Comparison of ENCODE assay signal across 18 mouse cellular contexts in genomic region chr10:126904221-126904620, GRCm38 (mm10). TPM values are rescaled to one million over a fixed set of nuclear protein-coding genes. Genes with fewer than 3 reads are reported as not detected.
A peak's percentile ranks its signal among the peaks of the same experiment; 100 is the strongest.
DNase-seq lines count a peak whose midpoint lies in the region; ATAC-seq and TF ChIP-seq lines count a peak whose summit lies in the region.
"Had no signal": no experiment of that assay in that cellular context is flagged by ENCODE, and none has a peak within 500 bp of the region (broad histone marks: within the 10 kb centered on the region; RNA-seq: fewer than 3 reads in every experiment).

No protein-coding gene starts in this region.

- H3K36me3 ChIP-seq in thymus, adult 2 months (ENCODE audit: control insufficient read depth, insufficient read depth, low read length): no peaks in the 10 kb centered on the region
- H3K36me3 ChIP-seq: embryonic facial prominence, embryonic 12.5 days; limb, embryonic 12.5 days; neural tube, embryonic 12.5 days had no signal

- no peak for ATAC-seq in megakaryocyte-erythroid progenitor cell, adult 5-6 weeks (replicated peaks; ENCODE audit: low FRiP score, low TSS enrichment, poor library complexity, severe bottlenecking)
- ATAC-seq: forebrain, postnatal 0 days; hindbrain, embryonic 16.5 days had no signal

- H3K4me1 ChIP-seq in thymus, adult 2 months (replicated peaks; ENCODE audit: control insufficient read depth, insufficient read depth, low read length): peaks cover 9% of the 10 kb centered on the region

- no peaks in the 10 kb centered on the region for H3K27me3 ChIP-seq in thymus, adult 2 months (ENCODE audit: control insufficient read depth, insufficient read depth, low read length)
- H3K27me3 ChIP-seq: embryonic facial prominence, embryonic 12.5 days; limb, embryonic 12.5 days; neural tube, embryonic 12.5 days had no signal

- peak; percentile 36 to 53 for DNase-seq in kidney, postnatal 4 days
- DNase-seq in kidney, postnatal 14 days: no peak
- DNase-seq in thymus, adult 2 months: peak; percentile 23
- no peak for DNase-seq in thymus, postnatal 25 days
- DNase-seq in R1 (ENCODE audit: low read depth, low spot score): peak; percentile 86
- no peak for DNase-seq in gastrocnemius, postnatal 4 days (ENCODE audit: low spot score in 2 of 2)
- DNase-seq: adrenal gland, postnatal 10 days; cerebellum, adult 8-10 months; forebrain, postnatal 0 days; gastrocnemius, postnatal 10 days; kidney, adult 18-20 months; layer of hippocampus, postnatal 36 days; lung, adult 18-20 months had no signal

- H3K4me3 ChIP-seq in thymus, adult 2 months (ENCODE audit: control insufficient read depth, insufficient read depth, low read length): no peak overlapping the region
- H3K4me3 ChIP-seq: embryonic facial prominence, embryonic 12.5 days; limb, embryonic 12.5 days; neural tube, embryonic 12.5 days had no signal

- no peak for TF ChIP-seq POLR2A in thymus, adult 2 months (IDR thresholded peaks at IDR 0.05; ENCODE audit: control insufficient read depth, extremely low read depth, insufficient read depth, low read length, poor library complexity)

- no peak overlapping the region for H3K27ac ChIP-seq in thymus, adult 2 months (ENCODE audit: control insufficient read depth, insufficient read depth, low read length)
- H3K27ac ChIP-seq: embryonic facial prominence, embryonic 12.5 days; limb, embryonic 12.5 days; neural tube, embryonic 12.5 days had no signal

- TF ChIP-seq CTCF in thymus, adult 2 months (IDR thresholded peaks at IDR 0.05; ENCODE audit: borderline replicate concordance, control insufficient read depth, extremely low read depth, insufficient read depth, low read length, poor library complexity): no peak

- WGBS in thymus, adult 2 months: 59% methylated on average over 5 of the region's 5 CpGs

RNA-seq across cellular contexts. Expression of gene Atp23, which starts 3.1 kb away (rescaled TPM):
- polyA plus RNA-seq in thymus, adult 2 months (2012; rRNA removed): 9.6 and 12.1 TPM in 2 replicates
- 1 to 10 TPM; 4.3 to 5.4 TPM for total RNA-seq in gastrocnemius, postnatal 4 days (2021)
- total RNA-seq in megakaryocyte-erythroid progenitor cell, adult 5-6 weeks (2014; fragmentation: Nextera tagmentation): 16.0 and 28.8 TPM in 2 replicates
- total RNA-seq in megakaryocyte-erythroid progenitor cell, adult 5-6 weeks (2017): 5.8 and 16.2 TPM in 2 replicates

Comparison
In these comparisons a context has a peak if more than half of its experiments do, and no peak if none do; other contexts are left out.
1. DNase-seq: peak in kidney, postnatal 4 days (2 of 2), thymus, adult 2 months (single experiment) and R1 (single experiment); none in kidney, postnatal 14 days (single experiment), thymus, postnatal 25 days (single experiment) and gastrocnemius, postnatal 4 days (0 of 2).